Mouse (Mus musculus): ENCODE measurements around the gene Pdf. TPM values are rescaled to one million over a fixed set of nuclear protein-coding genes. Genes with fewer than 3 reads are reported as not detected.
A peak's percentile ranks its signal among the peaks of the same experiment; 100 is the strongest.

Gene Pdf
- polyA plus RNA-seq, 1 experiment from 2014 or later = 16.5 TPM

DNA sequence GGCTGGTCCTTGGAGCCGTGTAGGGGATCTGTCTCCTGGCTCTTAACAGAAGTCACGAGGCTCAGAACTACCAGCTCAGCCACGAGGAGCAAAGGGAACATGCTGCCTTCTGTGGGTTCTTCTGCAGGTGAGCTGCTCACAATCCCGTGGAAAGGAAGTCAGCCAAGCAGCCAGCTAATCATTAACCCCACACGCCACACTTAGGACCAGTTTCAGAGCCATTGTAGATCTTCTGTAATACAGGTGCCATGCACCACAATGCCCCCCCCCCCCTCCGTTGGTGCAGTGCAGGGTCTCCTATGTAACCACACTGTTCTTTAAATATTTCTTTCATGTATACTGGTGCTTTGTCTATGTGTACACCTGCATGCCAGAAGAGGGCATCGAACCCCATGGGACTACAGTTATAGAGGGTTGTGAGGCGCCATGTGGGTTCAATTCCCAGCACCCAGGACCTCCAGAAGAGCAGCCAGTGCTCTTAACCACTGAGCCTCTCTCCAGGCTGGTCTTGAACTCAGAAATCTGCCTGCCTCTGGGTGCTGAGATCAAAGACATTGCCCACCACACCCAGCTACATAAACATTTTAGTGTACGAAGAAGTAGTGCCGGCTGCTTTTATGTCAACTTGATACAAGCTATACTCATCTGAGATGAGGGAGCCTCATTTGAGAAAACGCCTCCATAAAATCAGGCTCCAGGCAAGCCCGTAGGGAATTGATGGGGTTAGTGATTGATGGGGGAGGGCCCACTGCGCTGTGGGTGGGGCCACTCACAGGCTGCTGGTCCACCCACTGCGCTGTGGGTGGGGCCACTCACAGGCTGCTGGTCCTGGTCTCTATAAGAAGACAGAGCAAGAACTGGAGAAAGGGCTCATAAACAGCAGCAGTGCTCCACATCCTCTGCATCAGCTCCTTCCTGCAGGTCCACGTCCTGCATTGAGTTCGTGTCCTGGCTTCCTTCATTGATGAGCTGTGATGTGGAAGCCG is 17.4 kb upstream of the Pdf start, which contains the start of gene Tmed6:
Tmed6 (minus strand) TSS at position 134 of the 986 bp plus-strand sequence.
- Histone ChIP-seq H3K27me3 (no peaks in the 10 kb centered on the region), H3K4me2 (no peak within 1 kb of the TSS), H3K4me3 (replicated peaks) (no peak within 1 kb of the TSS), H3K9me3 (replicated peaks) (no peaks in the 10 kb centered on the region), H3K36me3 (replicated peaks) (peaks cover 19% of the 10 kb centered on the region), H3K4me1 (replicated peaks) (peaks cover 4% of the 10 kb centered on the region), H3K27ac (replicated peaks) (no peak within 1 kb of the TSS), H3K9ac (no peak within 1 kb of the TSS)
- peak; percentile 73 for ATAC-seq (ENCODE audit: insufficient read depth)
- 44% methylated on average over 17 of the region's 17 CpGs for WGBS (ENCODE audit: insufficient replicate concordance)

GRCm38 (mm10) chr8:107062613-107063012 is 14.2 kb upstream of the Pdf start:
- H3K9me3 ChIP-seq (replicated peaks) = no peaks in the 10 kb centered on the region
- H3K4me2 ChIP-seq = no peak overlapping the region
- peaks cover 14% of the 10 kb centered on the region for H3K4me1 ChIP-seq (replicated peaks)
- no peak overlapping the region for H3K27ac ChIP-seq (replicated peaks)
- ATAC-seq (ENCODE audit: insufficient read depth) = no peak
- no peaks in the 10 kb centered on the region for H3K27me3 ChIP-seq
- no peak overlapping the region for H3K4me3 ChIP-seq (replicated peaks)
- H3K9ac ChIP-seq = no peak overlapping the region
- H3K36me3 ChIP-seq (replicated peaks) = peaks cover 12% of the 10 kb centered on the region
- 85% methylated on average over 1 of the region's 1 CpGs for WGBS (ENCODE audit: insufficient replicate concordance)

GRCm38 (mm10) chr8:107056973-107057369 is 8.6 kb upstream of the Pdf start:
- Histone ChIP-seq H3K36me3 (replicated peaks) (peaks cover 44% of the 10 kb centered on the region), H3K9me3 (replicated peaks) (no peaks in the 10 kb centered on the region), H3K4me2 (peak overlapping the region; percentile 81), H3K4me1 (replicated peaks) (peaks cover 32% of the 10 kb centered on the region), H3K4me3 (replicated peaks) (peak overlapping the region; percentile 100), H3K9ac (peak overlapping the region; percentile 60), H3K27me3 (no peaks in the 10 kb centered on the region), H3K27ac (replicated peaks) (peak overlapping the region; percentile 89)
- peak; percentile 40 for ATAC-seq (ENCODE audit: insufficient read depth)
- WGBS (ENCODE audit: insufficient replicate concordance) = under 1% methylated on average over 33 of the region's 33 CpGs

DNA sequence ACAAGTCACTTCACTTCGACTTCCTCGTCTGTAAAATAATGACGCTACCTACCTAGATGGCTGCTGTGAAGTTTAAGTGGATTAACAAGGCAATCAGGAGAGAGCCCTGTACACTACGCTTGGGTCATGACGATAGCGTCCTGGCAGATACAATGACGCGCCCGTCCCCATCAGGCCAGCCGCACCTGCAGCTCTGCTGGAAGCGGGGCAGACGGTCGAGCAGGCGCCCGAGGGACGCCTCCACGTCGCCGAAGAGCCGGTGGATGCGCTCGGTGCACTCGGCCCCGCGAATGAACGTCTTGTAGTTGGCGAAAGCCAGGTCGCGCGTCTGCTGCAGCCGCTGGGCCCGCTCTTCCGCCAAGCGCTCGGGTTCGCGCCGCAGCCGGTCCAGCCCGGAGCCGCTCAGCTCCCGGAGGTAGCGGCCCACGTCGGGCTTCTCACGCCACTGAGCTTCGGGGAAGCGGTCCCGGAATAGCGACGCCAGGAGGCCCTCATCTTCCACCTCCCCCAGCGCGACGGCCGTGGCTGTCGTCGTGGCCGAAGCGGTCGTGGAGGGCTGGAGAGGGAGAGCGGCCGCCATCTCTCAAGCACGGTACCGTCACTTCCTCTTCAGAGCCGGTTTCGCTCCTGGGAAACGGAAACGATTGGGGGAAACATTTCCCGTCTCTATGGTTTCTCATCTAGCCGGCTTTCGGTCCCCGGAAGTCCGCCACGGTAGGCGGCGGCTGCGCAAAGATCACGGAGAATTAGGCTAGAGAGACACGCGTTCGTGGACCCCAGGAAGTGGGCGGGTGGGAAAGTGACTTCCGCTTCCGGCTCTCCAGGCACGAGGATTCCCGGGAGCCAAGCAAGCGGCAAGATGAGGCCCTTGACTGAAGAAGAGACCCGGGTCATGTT is 7.9 kb upstream of the Pdf start, which contains the start of the genes Cog8 and Nip7:
Cog8 (minus strand) TSS at position 614 of the 897 bp plus-strand sequence.
Nip7 (plus strand) TSS at position 802 of the 897 bp plus-strand sequence.
- H3K27ac ChIP-seq (replicated peaks) = peak within 1 kb of the TSS; percentile 89
- H3K9me3 ChIP-seq (replicated peaks) = no peaks in the 10 kb centered on the region
- H3K36me3 ChIP-seq (replicated peaks) = peaks cover 50% of the 10 kb centered on the region
- H3K4me3 ChIP-seq (replicated peaks) = peak within 1 kb of the TSS; percentile 100
- no peaks in the 10 kb centered on the region for H3K27me3 ChIP-seq
- under 1% methylated on average over 88 of the region's 88 CpGs for WGBS (ENCODE audit: insufficient replicate concordance)
- H3K9ac ChIP-seq = peak within 1 kb of the TSS; percentile 88
- peak within 1 kb of the TSS; percentile 81 for H3K4me2 ChIP-seq
- peaks cover 32% of the 10 kb centered on the region for H3K4me1 ChIP-seq (replicated peaks)
- peak; percentile 90 for ATAC-seq (ENCODE audit: insufficient read depth)

- H3K4me1 ChIP-seq (replicated peaks) = peaks cover 45% of the 10 kb centered on the region
- no peak overlapping the region for H3K9ac ChIP-seq
- peaks cover 63% of the 10 kb centered on the region for H3K36me3 ChIP-seq (replicated peaks)
- no peak for ATAC-seq (ENCODE audit: insufficient read depth)
- H3K27me3 ChIP-seq = no peaks in the 10 kb centered on the region
- H3K4me3 ChIP-seq (replicated peaks) = no peak overlapping the region
- no peaks in the 10 kb centered on the region for H3K9me3 ChIP-seq (replicated peaks)
- no peak overlapping the region for H3K27ac ChIP-seq (replicated peaks)
- WGBS (ENCODE audit: insufficient replicate concordance) = 87% methylated on average over 8 of the region's 8 CpGs
- no peak overlapping the region for H3K4me2 ChIP-seq
Measured at GRCm38 (mm10) chr8:107052046-107052445, 3.6 kb upstream of the Pdf start.

DNA sequence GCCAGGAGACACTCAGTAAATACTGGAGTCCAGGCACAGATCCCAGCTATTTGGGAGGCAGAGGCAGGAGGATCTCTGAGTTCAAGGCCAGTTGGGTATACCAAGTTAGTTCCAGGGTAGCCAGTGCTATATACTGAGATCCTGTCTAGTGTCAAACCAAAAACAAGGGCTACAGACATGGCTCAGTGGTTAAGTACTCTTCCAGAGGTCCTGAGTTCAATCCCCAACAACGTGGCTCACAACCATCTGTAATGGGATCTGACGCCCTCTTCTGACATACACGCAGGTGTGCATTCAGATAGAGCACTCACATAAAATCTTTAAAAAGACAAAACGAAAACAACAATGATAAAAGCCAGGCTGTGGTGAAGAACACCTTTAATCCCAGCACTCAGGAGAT is 1.1 kb upstream of the Pdf start:
- Histone ChIP-seq H3K27ac (replicated peaks) (peak overlapping the region; percentile 83; the same call in 1 of the 2 replicates), H3K4me3 (replicated peaks) (peak overlapping the region; percentile 73; the same call in 1 of the 2 replicates), H3K9ac (no peak overlapping the region), H3K9me3 (replicated peaks) (no peaks in the 10 kb centered on the region), H3K27me3 (no peaks in the 10 kb centered on the region), H3K36me3 (replicated peaks) (peaks cover 82% of the 10 kb centered on the region), H3K4me1 (replicated peaks) (peaks cover 32% of the 10 kb centered on the region), H3K4me2 (peak overlapping the region; percentile 90)
- WGBS (ENCODE audit: insufficient replicate concordance) = 75% methylated on average over 4 of the region's 4 CpGs
- ATAC-seq (ENCODE audit: insufficient read depth) = no peak

GRCm38 (mm10) chr8:107046976-107047375 is 1.4 kb downstream of the Pdf start:
- no peak for ATAC-seq (ENCODE audit: insufficient read depth)
- Histone ChIP-seq H3K27me3 (no peaks in the 10 kb centered on the region), H3K36me3 (replicated peaks) (peaks cover 82% of the 10 kb centered on the region), H3K4me2 (peak overlapping the region; percentile 90), H3K9me3 (replicated peaks) (no peaks in the 10 kb centered on the region), H3K4me3 (replicated peaks) (no peak overlapping the region), H3K4me1 (replicated peaks) (peaks cover 32% of the 10 kb centered on the region), H3K27ac (replicated peaks) (no peak overlapping the region), H3K9ac (no peak overlapping the region)
- WGBS (ENCODE audit: insufficient replicate concordance) = 65% methylated on average over 5 of the region's 5 CpGs

GRCm38 (mm10) chr8:107045478-107045877 is 2.9 kb downstream of the Pdf start:
- no peak overlapping the region for H3K4me2 ChIP-seq
- H3K27me3 ChIP-seq = no peaks in the 10 kb centered on the region
- no peak overlapping the region for H3K9ac ChIP-seq
- no peak for ATAC-seq (ENCODE audit: insufficient read depth)
- H3K36me3 ChIP-seq (replicated peaks) = peaks cover 82% of the 10 kb centered on the region
- H3K9me3 ChIP-seq (replicated peaks) = no peaks in the 10 kb centered on the region
- H3K4me1 ChIP-seq (replicated peaks) = peaks cover 32% of the 10 kb centered on the region
- H3K27ac ChIP-seq (replicated peaks) = no peak overlapping the region
- 85% methylated on average over 6 of the region's 6 CpGs for WGBS (ENCODE audit: insufficient replicate concordance)
- no peak overlapping the region for H3K4me3 ChIP-seq (replicated peaks)

DNA sequence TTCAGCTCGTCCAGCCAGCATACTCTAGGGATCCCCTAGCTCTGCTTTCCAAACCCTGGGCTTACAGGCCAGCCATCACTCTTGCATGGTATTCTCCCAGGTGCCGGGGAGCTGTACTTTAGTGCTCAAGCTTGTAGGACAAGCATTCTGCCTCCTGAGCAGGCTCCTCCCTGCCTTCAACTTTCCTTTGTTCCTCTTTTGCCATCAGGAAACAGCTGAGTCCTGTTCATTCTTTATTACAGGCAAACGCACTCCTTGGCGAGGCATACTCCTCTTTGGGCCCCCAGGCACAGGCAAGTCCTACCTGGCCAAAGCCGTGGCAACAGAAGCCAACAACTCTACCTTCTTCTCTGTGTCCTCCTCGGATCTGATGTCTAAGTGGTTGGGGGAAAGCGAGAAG is 7.8 kb downstream of the Pdf start:
- WGBS (ENCODE audit: insufficient replicate concordance) = 50% methylated on average over 7 of the region's 7 CpGs

DNA sequence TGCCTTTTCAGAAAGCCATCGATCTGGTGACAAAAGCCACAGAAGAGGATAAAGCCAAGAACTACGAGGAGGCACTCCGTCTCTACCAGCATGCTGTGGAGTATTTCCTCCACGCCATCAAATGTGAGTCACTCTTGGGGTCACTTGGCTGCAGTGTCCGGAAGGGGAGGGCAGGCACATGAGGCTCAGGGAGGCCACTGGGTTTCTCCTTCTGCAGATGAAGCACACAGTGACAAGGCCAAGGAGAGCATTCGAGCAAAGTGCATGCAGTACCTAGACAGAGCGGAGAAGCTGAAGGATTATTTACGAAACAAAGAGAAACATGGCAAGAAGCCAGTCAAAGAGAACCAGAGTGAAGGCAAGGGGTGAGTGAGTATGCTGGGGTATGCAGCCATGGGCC is 11.8 kb downstream of the Pdf start:
- H3K4me1 ChIP-seq (replicated peaks) = peaks cover 22% of the 10 kb centered on the region
- ATAC-seq (ENCODE audit: insufficient read depth) = no peak
- no peak overlapping the region for H3K27ac ChIP-seq (replicated peaks)
- H3K36me3 ChIP-seq (replicated peaks) = peaks cover 38% of the 10 kb centered on the region
- no peaks in the 10 kb centered on the region for H3K27me3 ChIP-seq
- no peak overlapping the region for H3K9ac ChIP-seq
- H3K4me3 ChIP-seq (replicated peaks) = no peak overlapping the region
- no peak overlapping the region for H3K4me2 ChIP-seq
- no peaks in the 10 kb centered on the region for H3K9me3 ChIP-seq (replicated peaks)
- 76% methylated on average over 8 of the region's 8 CpGs for WGBS (ENCODE audit: insufficient replicate concordance)

More for the DNA sequence above, 7.8 kb downstream of the Pdf start:
- Histone ChIP-seq H3K36me3 (replicated peaks) (peaks cover 78% of the 10 kb centered on the region), H3K4me3 (replicated peaks) (no peak overlapping the region), H3K4me1 (replicated peaks) (no peaks in the 10 kb centered on the region), H3K9me3 (replicated peaks) (no peaks in the 10 kb centered on the region), H3K4me2 (no peak overlapping the region), H3K9ac (no peak overlapping the region), H3K27ac (replicated peaks) (no peak overlapping the region), H3K27me3 (no peaks in the 10 kb centered on the region)
- no peak for ATAC-seq (ENCODE audit: insufficient read depth)

Measured in liver, embryonic 15.5 days (tissue).